In the genomic region with DNA sequence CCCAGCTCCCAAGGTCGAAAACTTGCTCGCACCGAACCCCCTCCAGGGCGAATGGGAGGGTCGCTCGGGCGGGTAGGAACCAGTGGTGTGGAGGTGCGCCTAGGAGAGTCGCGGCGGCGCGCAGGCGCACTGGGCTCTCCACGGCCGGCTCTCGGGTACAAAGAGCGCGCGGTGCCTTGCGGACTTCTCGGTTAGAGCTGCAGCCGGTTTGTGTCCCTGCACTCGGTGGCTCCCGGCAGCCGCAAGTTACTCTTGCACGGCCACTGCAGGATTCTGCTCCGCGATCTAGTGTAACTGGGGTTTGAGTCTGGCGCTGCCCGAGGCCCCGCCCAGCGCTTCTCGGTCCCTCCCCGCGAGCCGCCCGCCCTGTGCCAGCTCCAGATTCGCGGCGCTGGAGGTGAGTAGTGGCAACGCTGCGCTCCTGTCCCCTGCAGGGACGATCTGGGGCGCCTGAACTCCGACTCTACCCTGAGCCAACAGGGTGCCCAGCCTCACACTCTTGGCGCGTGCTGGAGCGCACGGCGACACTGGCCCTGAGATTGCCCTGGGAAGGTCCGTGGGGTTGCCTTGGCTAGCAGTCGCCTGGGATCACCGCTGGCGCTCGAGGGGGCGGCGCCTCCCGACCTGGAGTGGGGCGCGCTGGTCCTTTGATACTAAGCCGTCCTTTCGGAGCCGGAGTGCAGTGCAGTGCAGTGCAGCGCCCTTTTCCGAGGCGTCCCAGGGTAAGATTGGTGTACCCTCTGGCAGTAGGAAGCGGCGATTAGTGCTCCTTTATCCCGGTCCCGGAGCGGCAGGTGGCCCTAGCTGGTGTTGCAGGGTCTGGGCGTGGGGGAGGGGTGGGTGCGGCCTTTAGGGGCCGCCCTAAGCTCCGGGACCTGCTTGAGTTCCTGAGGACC, we compare ENCODE assay signal across 8 mouse cellular contexts. TPM values are rescaled to one million over a fixed set of nuclear protein-coding genes. Genes with fewer than 3 reads are reported as not detected.
A peak's percentile ranks its signal among the peaks of the same experiment; 100 is the strongest.
DNase-seq lines count a peak whose midpoint lies in the region; ATAC-seq and TF ChIP-seq lines count a peak whose summit lies in the region.

Gene Kank1, plus strand, starts transcription at position 380 of the 896 bp plus-strand sequence.

- no peak for TF ChIP-seq CTCF in ES-Bruce4 (IDR thresholded peaks at IDR 0.05; ENCODE audit: low read depth, low read length)
- TF ChIP-seq CTCF in olfactory bulb, adult 2 months (IDR thresholded peaks at IDR 0.05; ENCODE audit: insufficient read depth, low read depth, low read length): no peak

- peak; percentile 22 for TF ChIP-seq POLR2A in ES-Bruce4 (IDR thresholded peaks at IDR 0.05; ENCODE audit: insufficient read depth, low read length)
- no peak for TF ChIP-seq POLR2A in olfactory bulb, adult 2 months (IDR thresholded peaks at IDR 0.05; ENCODE audit: insufficient read depth, low read depth, low read length)

- no peaks in the 10 kb centered on the region for H3K27me3 ChIP-seq in ES-Bruce4 (ENCODE audit: control insufficient read depth, insufficient read depth, low read length, poor library complexity, severe bottlenecking)

- peak within 1 kb of the TSS; percentile 66 for H3K9ac ChIP-seq in ES-Bruce4 (ENCODE audit: low read depth, poor library complexity, severe bottlenecking)

- under 1% methylated on average over 76 of the region's 76 CpGs for WGBS in large intestine, adult 2 months
- WGBS in olfactory bulb, adult 2 months: under 1% methylated on average over 76 of the region's 76 CpGs

- H3K4me1 ChIP-seq in ES-Bruce4 (ENCODE audit: control insufficient read depth, insufficient read depth, low read length): no peaks in the 10 kb centered on the region
- peaks cover 10% of the 10 kb centered on the region for H3K4me1 ChIP-seq in olfactory bulb, adult 2 months (ENCODE audit: control insufficient read depth, insufficient read depth, low read length)

- no peaks in the 10 kb centered on the region for H3K9me3 ChIP-seq in ES-Bruce4 (replicated peaks; ENCODE audit: control insufficient read depth, insufficient read depth, low read length, poor library complexity, severe bottlenecking)

- H3K4me3 ChIP-seq in ES-Bruce4 (ENCODE audit: low read depth, low read length): peak within 1 kb of the TSS; percentile 92
- peak within 1 kb of the TSS; percentile 54 for H3K4me3 ChIP-seq in olfactory bulb, adult 2 months (ENCODE audit: insufficient read depth, low read depth, low read length)

- TF ChIP-seq EP300 in ES-Bruce4 (IDR thresholded peaks at IDR 0.05; ENCODE audit: insufficient read depth, low read depth, low read length): peak; percentile 56; the same call in 1 of the 2 replicates

- ATAC-seq in frontal cortex, adult (ENCODE audit: low TSS enrichment): peak; percentile 95

- intact Hi-C loops in heart, postnatal 25 days (cut with DNase I): loop anchor here (5.0 kb wide), 1 partner anchor 90 kb away; no protein-coding TSS in a partner anchor

- H3K27ac ChIP-seq in ES-Bruce4 (ENCODE audit: insufficient read depth, low read length): 0 out of 2 replicates have a peak within 1 kb of the TSS, but pooled peaks have one; percentile 5
- H3K27ac ChIP-seq in olfactory bulb, adult 2 months (ENCODE audit: insufficient read depth, low read depth, low read length): no peak within 1 kb of the TSS

- DNase-seq in c-Kit-positive CD71-positive TER-119-negative erythroid progenitor cells, embryonic 14.5 days (ENCODE audit: low read depth): peak; percentile 11
- peak; percentile 25 for DNase-seq in heart, postnatal 25 days (ENCODE audit: low spot score)
- no peak for DNase-seq in large intestine, adult 2 months (ENCODE audit: low read depth, low spot score)
- peak; percentile 51 to 57 for DNase-seq in lung, adult 18-20 months
- DNase-seq in thymus, postnatal 14 days: peak; percentile 56

- H3K36me3 ChIP-seq in ES-Bruce4 (ENCODE audit: control insufficient read depth, insufficient read depth, low read length, poor library complexity, severe bottlenecking): no peaks in the 10 kb centered on the region

RNA-seq across cellular contexts. Expression of gene Kank1, which starts in this region (rescaled TPM):
- polyA plus RNA-seq in ES-Bruce4 (2011; ENCODE audit: insufficient read depth, insufficient read length, low read depth, missing spikeins): 41.5 and 44.1 TPM in 2 replicates
- total RNA-seq in heart, postnatal 25 days (2021): 10 to 100 TPM; 42.4 to 43.5 TPM
- polyA plus RNA-seq in large intestine, adult 2 months (2012; rRNA removed): 11.3 and 15.9 TPM in 2 replicates
- not detected in 2 replicates for polyA plus RNA-seq in olfactory bulb, adult 2 months (2012; ENCODE audit: insufficient read depth, insufficient read length, low replicate concordance, missing spikeins)

Comparison
In these comparisons a context has a peak if more than half of its experiments do, and no peak if none do; other contexts are left out.
1. RNA of gene Kank1 (polyA plus RNA-seq): 41.5 to 44.1 TPM in ES-Bruce4 and 11.3 to 15.9 TPM in large intestine, adult 2 months; not detected in olfactory bulb, adult 2 months; every median in the first group is over 10 times any median in the second.